Mouse (Mus musculus): ENCODE results near the gene Aagab. TPM values are rescaled to one million over a fixed set of nuclear protein-coding genes. Genes with fewer than 3 reads are reported as not detected.

Gene Aagab
- polyA plus RNA-seq, 1 experiment from 2014 or later: 55.4 TPM

DNA sequence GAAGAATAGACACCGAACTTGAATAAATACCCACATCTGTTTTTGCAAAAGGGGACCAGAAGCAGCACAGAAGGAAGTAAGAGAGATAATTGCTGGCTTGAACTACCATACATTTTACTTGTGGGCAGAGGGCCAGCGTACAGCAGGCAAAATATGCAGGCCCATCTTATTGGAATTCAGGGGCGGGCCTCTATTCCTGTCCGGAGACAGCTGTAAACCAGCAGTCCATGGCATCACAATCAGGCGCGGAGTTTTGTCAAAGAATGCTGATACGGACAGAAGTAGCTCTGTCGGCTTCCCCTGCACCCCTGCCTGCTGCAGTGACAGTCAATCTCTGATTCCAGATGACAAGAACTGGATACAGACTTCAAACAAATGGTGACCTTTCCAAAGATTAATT is 33.7 kb upstream of the Aagab start:
- WGBS: 29% methylated on average over 8 of the region's 8 CpGs
- no peak overlapping the region for H3K9ac ChIP-seq (ENCODE audit: low read depth, low read length)
- peaks cover 8% of the 10 kb centered on the region; the same call in 1 of the 2 replicates for H3K4me1 ChIP-seq (replicated peaks; ENCODE audit: control insufficient read depth, insufficient read depth, low read length)
- H3K27ac ChIP-seq (ENCODE audit: low read depth, low read length): no peak overlapping the region
- no peaks in the 10 kb centered on the region for H3K9me3 ChIP-seq (ENCODE audit: control insufficient read depth, low read length)
- no peak overlapping the region for H3K4me2 ChIP-seq (replicated peaks; ENCODE audit: low read depth, low read length)
- H3K4me3 ChIP-seq (ENCODE audit: low read depth, low read length): no peak overlapping the region
- ATAC-seq (ENCODE audit: low FRiP score) (no peak), DNase-seq (ENCODE audit: low spot score) (peak; percentile 37)
- no peaks in the 10 kb centered on the region for H3K27me3 ChIP-seq (ENCODE audit: control insufficient read depth, insufficient read depth, low read length)
- no peaks in the 10 kb centered on the region for H3K36me3 ChIP-seq (ENCODE audit: control insufficient read depth, insufficient read depth, low read length)

DNA sequence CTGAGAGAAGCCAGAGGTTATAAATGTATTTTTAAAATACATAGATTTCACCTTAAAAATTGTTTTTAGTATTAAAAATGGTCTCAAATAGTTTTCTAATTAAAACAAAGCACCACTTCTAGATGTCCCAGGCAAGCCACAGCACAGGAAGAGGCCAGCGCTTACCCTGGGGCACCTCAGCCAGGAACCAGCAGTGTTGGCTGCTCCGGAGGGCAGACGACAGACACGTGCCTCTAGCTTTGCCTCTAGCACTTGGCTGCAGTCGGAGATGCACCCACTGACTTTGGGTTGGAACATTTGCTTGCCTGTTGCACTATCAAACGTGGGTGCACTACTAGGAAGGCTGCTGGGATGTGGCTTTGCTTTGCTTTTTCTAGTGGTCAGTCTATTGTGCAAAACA is 30.6 kb upstream of the Aagab start:
- H3K27me3 ChIP-seq (ENCODE audit: control insufficient read depth, insufficient read depth, low read length): no peaks in the 10 kb centered on the region
- H3K9ac ChIP-seq (ENCODE audit: low read depth, low read length): no peak overlapping the region
- no peaks in the 10 kb centered on the region for H3K9me3 ChIP-seq (ENCODE audit: control insufficient read depth, low read length)
- H3K27ac ChIP-seq (ENCODE audit: low read depth, low read length): no peak overlapping the region
- peaks cover 8% of the 10 kb centered on the region; the same call in 1 of the 2 replicates for H3K4me1 ChIP-seq (replicated peaks; ENCODE audit: control insufficient read depth, insufficient read depth, low read length)
- no peak overlapping the region for H3K4me2 ChIP-seq (replicated peaks; ENCODE audit: low read depth, low read length)
- 43% methylated on average over 6 of the region's 6 CpGs for WGBS
- no peak overlapping the region for H3K4me3 ChIP-seq (ENCODE audit: low read depth, low read length)
- no peak for DNase-seq (ENCODE audit: low spot score)
- ATAC-seq (ENCODE audit: low FRiP score): no peak
- no peaks in the 10 kb centered on the region for H3K36me3 ChIP-seq (ENCODE audit: control insufficient read depth, insufficient read depth, low read length)

DNA sequence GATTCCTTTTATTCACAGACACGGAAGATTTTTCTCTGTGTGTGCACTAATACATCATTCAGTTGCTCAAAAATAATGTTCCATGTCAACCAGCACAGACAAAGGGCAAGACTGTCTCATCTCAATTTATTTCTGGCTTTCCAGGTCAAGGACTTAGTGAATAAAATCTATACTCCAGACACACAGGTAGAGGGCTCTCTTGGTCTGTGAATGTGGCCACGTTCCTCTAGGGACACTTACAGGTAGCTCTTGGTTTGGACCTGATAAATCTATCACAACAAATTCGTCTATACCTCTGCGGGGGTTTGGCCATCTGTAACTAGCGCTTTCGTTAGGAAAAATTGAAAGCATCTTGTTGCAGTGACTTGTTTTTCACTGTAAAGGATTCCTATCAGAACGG is 29.6 kb upstream of the Aagab start:
- no peaks in the 10 kb centered on the region for H3K27me3 ChIP-seq (ENCODE audit: control insufficient read depth, insufficient read depth, low read length)
- peaks cover 8% of the 10 kb centered on the region; the same call in 1 of the 2 replicates for H3K4me1 ChIP-seq (replicated peaks; ENCODE audit: control insufficient read depth, insufficient read depth, low read length)
- no peaks in the 10 kb centered on the region for H3K9me3 ChIP-seq (ENCODE audit: control insufficient read depth, low read length)
- no peak overlapping the region for H3K4me3 ChIP-seq (ENCODE audit: low read depth, low read length)
- no peak overlapping the region for H3K27ac ChIP-seq (ENCODE audit: low read depth, low read length)
- ATAC-seq (ENCODE audit: low FRiP score) (no peak), DNase-seq (ENCODE audit: low spot score) (no peak)
- no peak overlapping the region for H3K4me2 ChIP-seq (replicated peaks; ENCODE audit: low read depth, low read length)
- H3K36me3 ChIP-seq (ENCODE audit: control insufficient read depth, insufficient read depth, low read length): no peaks in the 10 kb centered on the region
- no peak overlapping the region for H3K9ac ChIP-seq (ENCODE audit: low read depth, low read length)
- WGBS: 78% methylated on average over 7 of the region's 7 CpGs

DNA sequence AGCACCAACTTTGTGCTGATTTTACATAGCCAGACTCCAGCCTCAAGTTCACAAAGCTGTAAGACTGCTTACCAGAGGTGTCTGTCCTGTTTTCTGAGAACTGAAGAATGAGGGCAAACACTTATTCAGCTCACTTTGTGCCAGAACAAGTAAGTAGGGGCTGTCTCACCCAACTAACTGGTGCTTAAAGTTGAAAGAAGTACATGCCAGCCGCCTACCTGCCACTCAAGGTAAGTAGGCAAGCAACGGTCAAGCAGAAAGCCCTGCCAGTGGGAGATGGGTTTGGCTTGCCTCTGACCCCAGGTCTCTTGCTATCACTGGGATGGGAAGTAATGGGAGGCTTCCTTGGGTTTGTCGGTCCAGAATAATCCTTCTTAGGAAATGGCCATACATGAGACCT is 25.0 kb upstream of the Aagab start:
- no peak overlapping the region for H3K9ac ChIP-seq (ENCODE audit: low read depth, low read length)
- WGBS: 93% methylated on average over 3 of the region's 3 CpGs
- no peaks in the 10 kb centered on the region for H3K36me3 ChIP-seq (ENCODE audit: control insufficient read depth, insufficient read depth, low read length)
- ATAC-seq (ENCODE audit: low FRiP score) (no peak), DNase-seq (ENCODE audit: low spot score) (no peak)
- H3K4me2 ChIP-seq (replicated peaks; ENCODE audit: low read depth, low read length): no peak overlapping the region
- H3K27ac ChIP-seq (ENCODE audit: low read depth, low read length): no peak overlapping the region
- H3K4me3 ChIP-seq (ENCODE audit: low read depth, low read length): no peak overlapping the region
- H3K9me3 ChIP-seq (ENCODE audit: control insufficient read depth, low read length): no peaks in the 10 kb centered on the region
- no peaks in the 10 kb centered on the region for H3K27me3 ChIP-seq (ENCODE audit: control insufficient read depth, insufficient read depth, low read length)
- H3K4me1 ChIP-seq (replicated peaks; ENCODE audit: control insufficient read depth, insufficient read depth, low read length): no peaks in the 10 kb centered on the region

DNA sequence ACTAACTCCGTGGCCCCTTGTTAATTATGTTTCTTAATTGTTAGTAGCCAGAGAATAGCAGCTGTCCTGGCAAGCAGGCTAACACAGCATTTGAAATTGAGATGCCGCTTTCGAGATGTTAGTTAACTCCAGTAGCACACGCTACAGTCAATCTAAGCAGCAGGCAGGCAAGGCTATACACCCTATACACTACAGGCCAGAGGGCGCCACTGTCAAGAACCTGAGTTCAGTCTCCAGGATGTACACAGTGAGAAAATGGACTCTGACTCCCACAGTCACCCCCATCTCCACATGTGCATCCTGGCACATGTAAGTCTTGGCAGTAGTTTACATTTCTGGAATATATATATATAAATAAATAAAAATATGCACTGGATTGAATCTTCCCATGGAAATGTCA is 22.8 kb upstream of the Aagab start:
- WGBS: 84% methylated on average over 5 of the region's 5 CpGs
- no peak overlapping the region for H3K4me2 ChIP-seq (replicated peaks; ENCODE audit: low read depth, low read length)
- H3K9me3 ChIP-seq (ENCODE audit: control insufficient read depth, low read length): no peaks in the 10 kb centered on the region
- no peaks in the 10 kb centered on the region for H3K27me3 ChIP-seq (ENCODE audit: control insufficient read depth, insufficient read depth, low read length)
- DNase-seq (ENCODE audit: low spot score) (no peak), ATAC-seq (ENCODE audit: low FRiP score) (no peak)
- no peak overlapping the region for H3K9ac ChIP-seq (ENCODE audit: low read depth, low read length)
- H3K4me3 ChIP-seq (ENCODE audit: low read depth, low read length): no peak overlapping the region
- no peaks in the 10 kb centered on the region for H3K36me3 ChIP-seq (ENCODE audit: control insufficient read depth, insufficient read depth, low read length)
- no peaks in the 10 kb centered on the region for H3K4me1 ChIP-seq (replicated peaks; ENCODE audit: control insufficient read depth, insufficient read depth, low read length)
- H3K27ac ChIP-seq (ENCODE audit: low read depth, low read length): no peak overlapping the region

DNA sequence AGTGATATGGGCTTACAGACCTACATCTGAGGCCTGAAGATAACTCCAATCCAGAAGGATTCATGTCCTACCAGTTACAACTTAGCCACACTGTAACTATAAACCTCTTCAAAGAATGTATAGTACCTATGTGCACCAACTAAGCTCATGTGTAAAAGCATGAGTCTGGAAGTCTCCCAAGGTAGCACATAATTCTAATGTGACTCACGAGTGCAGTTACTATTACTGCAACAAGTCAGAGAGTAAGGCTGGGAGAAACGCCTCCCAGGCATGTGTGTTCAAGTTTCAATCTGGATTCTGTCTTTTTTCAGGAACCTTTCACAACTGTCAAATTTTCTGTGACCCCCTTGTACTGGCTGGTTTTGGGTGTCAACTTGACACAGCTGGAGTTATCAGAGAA is 22.4 kb upstream of the Aagab start:
- Histone ChIP-seq H3K27ac (ENCODE audit: low read depth, low read length) (no peak overlapping the region), H3K4me2 (replicated peaks; ENCODE audit: low read depth, low read length) (no peak overlapping the region), H3K4me1 (replicated peaks; ENCODE audit: control insufficient read depth, insufficient read depth, low read length) (no peaks in the 10 kb centered on the region), H3K4me3 (ENCODE audit: low read depth, low read length) (no peak overlapping the region), H3K36me3 (ENCODE audit: control insufficient read depth, insufficient read depth, low read length) (no peaks in the 10 kb centered on the region), H3K9me3 (ENCODE audit: control insufficient read depth, low read length) (no peaks in the 10 kb centered on the region), H3K27me3 (ENCODE audit: control insufficient read depth, insufficient read depth, low read length) (no peaks in the 10 kb centered on the region), H3K9ac (ENCODE audit: low read depth, low read length) (no peak overlapping the region)
- no peak for DNase-seq (ENCODE audit: low spot score)
- ATAC-seq (ENCODE audit: low FRiP score): no peak
- WGBS: 71% methylated on average over 2 of the region's 2 CpGs

DNA sequence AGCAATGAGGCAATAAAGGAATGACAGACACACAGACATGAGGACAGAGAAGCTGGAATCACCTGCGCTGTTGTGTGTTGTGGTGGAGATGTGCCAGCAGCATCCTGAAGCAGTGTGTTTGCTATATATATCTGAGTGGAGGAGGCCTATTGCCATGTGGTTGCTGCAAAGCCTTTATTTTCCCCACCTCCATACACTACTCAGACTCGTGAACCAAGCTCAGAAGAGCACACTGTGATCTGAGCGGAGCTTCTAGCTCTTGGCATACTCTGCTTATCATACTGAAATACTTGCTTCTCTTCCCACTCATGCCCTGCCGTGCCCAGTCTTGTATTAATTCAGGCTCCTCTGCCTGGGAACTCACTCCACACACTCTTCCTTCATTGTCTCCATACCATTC is 20.7 kb upstream of the Aagab start:
- H3K27me3 ChIP-seq (ENCODE audit: control insufficient read depth, insufficient read depth, low read length): no peaks in the 10 kb centered on the region
- WGBS: 88% methylated on average over 4 of the region's 4 CpGs
- ATAC-seq (ENCODE audit: low FRiP score) (no peak), DNase-seq (ENCODE audit: low spot score) (no peak)
- H3K4me1 ChIP-seq (replicated peaks; ENCODE audit: control insufficient read depth, insufficient read depth, low read length): no peaks in the 10 kb centered on the region
- H3K9me3 ChIP-seq (ENCODE audit: control insufficient read depth, low read length): no peaks in the 10 kb centered on the region
- H3K4me2 ChIP-seq (replicated peaks; ENCODE audit: low read depth, low read length): no peak overlapping the region
- H3K27ac ChIP-seq (ENCODE audit: low read depth, low read length): no peak overlapping the region
- H3K4me3 ChIP-seq (ENCODE audit: low read depth, low read length): no peak overlapping the region
- no peaks in the 10 kb centered on the region for H3K36me3 ChIP-seq (ENCODE audit: control insufficient read depth, insufficient read depth, low read length)
- H3K9ac ChIP-seq (ENCODE audit: low read depth, low read length): no peak overlapping the region

DNA sequence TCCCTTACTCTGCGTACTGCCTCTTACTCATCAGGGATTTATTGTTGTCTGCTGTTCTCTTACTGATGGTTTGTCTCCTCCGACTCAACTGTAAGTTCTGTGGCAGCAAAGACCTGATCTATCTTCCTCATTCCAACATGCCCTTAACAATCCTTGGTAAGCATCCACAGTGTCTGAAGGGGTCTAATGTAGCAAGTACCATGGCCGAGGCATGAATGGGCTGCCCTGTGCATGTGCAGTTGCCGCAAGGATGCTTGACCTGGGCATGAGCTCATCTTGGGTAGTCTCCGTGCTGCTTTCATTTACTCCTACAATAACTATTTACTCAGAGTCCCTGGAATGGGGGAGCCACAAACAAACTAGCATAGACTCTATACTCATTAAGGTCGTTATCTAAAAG is 17.2 kb upstream of the Aagab start:
- no peak overlapping the region for H3K4me3 ChIP-seq (ENCODE audit: low read depth, low read length)
- no peak for DNase-seq (ENCODE audit: low spot score)
- no peaks in the 10 kb centered on the region for H3K9me3 ChIP-seq (ENCODE audit: control insufficient read depth, low read length)
- no peaks in the 10 kb centered on the region for H3K27me3 ChIP-seq (ENCODE audit: control insufficient read depth, insufficient read depth, low read length)
- no peak overlapping the region for H3K9ac ChIP-seq (ENCODE audit: low read depth, low read length)
- H3K36me3 ChIP-seq (ENCODE audit: control insufficient read depth, insufficient read depth, low read length): no peaks in the 10 kb centered on the region
- H3K4me1 ChIP-seq (replicated peaks; ENCODE audit: control insufficient read depth, insufficient read depth, low read length): no peaks in the 10 kb centered on the region
- ATAC-seq (ENCODE audit: low FRiP score): no peak
- no peak overlapping the region for H3K4me2 ChIP-seq (replicated peaks; ENCODE audit: low read depth, low read length)
- H3K27ac ChIP-seq (ENCODE audit: low read depth, low read length): no peak overlapping the region
- 89% methylated on average over 6 of the region's 6 CpGs for WGBS

DNA sequence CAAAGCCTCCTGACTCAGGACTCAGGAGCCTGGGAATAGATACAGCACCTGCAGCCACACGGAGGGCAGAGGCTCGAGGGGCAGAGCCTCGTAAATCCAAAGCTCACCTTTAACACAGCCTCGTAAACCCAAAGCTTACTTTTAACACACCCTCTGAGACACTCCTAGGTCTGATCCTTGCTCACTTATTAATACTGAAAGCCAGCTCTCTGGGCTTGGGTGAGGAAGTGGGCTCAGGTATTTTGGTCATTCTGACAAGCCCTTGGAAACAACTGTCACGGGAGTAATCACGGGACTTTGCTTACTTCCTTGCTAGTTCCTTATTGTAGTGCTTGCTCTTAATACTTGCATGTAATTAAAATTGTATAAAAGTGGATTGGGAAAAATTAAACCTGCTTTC is 13.3 kb upstream of the Aagab start:
- Histone ChIP-seq H3K9ac (ENCODE audit: low read depth, low read length) (no peak overlapping the region), H3K27me3 (ENCODE audit: control insufficient read depth, insufficient read depth, low read length) (no peaks in the 10 kb centered on the region), H3K4me1 (replicated peaks; ENCODE audit: control insufficient read depth, insufficient read depth, low read length) (no peaks in the 10 kb centered on the region), H3K4me3 (ENCODE audit: low read depth, low read length) (no peak overlapping the region), H3K4me2 (replicated peaks; ENCODE audit: low read depth, low read length) (no peak overlapping the region), H3K27ac (ENCODE audit: low read depth, low read length) (no peak overlapping the region), H3K9me3 (ENCODE audit: control insufficient read depth, low read length) (no peaks in the 10 kb centered on the region), H3K36me3 (ENCODE audit: control insufficient read depth, insufficient read depth, low read length) (no peaks in the 10 kb centered on the region)
- no peak for DNase-seq (ENCODE audit: low spot score)
- 81% methylated on average over 6 of the region's 6 CpGs for WGBS
- ATAC-seq (ENCODE audit: low FRiP score): no peak

Measured in hindbrain, embryonic 11.5 days (tissue).